Mouse (Mus musculus): ENCODE measurements around the gene Haspin.

The Haspin gene

GRCm38 (mm10) chr11:73146026-73146974 lies 8.2 kb upstream of the Haspin start:
- no peak for DNase-seq (ENCODE audit: low read depth, low spot score)

DNA sequence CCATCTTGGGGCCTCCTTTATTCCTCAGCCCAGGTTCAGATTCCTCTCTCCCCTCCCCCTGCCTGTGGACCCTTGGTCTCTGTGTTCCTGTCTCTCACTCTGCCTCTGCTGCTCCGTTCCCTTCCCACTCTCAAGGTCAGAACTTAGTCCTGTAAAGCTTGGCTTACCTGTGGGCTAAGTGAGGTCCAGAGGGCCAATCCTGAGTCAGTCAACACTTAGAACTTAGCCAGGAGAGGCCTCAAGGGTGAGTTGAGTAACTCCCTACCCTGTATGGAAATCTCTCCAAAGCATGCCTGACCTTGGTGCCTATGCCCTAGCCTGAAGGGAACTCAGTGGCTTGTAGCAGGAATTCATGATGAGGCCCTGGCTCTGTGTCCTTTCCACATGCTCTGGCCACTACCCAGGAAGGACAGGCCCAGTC lies 6.2 kb upstream of the Haspin start:
- no peak for DNase-seq (ENCODE audit: low read depth, low spot score)

DNA sequence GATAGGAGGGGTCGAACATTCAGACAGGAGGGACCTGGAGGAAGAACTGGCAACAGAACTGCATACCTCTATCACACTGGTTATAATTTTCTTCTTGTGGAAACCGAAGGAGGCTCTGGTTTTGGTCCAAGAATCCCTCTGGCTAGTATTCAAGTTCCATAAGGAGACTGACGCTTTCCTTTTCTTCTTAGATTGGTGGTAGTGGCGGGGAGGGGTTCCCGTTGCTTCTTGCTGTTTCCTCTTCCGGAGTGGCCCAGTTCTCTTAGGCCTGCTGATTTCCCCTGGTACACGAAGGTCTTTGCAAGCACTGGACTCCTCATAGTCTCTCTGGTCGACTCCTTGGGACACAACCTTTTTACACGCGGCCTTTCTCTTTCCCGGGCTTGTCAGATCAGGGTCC lies 978 bp downstream of the Haspin start:
- peak; percentile 64 for DNase-seq (ENCODE audit: low read depth, low spot score)

GRCm38 (mm10) chr11:73136587-73136986 lies 1.5 kb downstream of the Haspin start:
- DNase-seq (ENCODE audit: low read depth, low spot score) = no peak

DNA sequence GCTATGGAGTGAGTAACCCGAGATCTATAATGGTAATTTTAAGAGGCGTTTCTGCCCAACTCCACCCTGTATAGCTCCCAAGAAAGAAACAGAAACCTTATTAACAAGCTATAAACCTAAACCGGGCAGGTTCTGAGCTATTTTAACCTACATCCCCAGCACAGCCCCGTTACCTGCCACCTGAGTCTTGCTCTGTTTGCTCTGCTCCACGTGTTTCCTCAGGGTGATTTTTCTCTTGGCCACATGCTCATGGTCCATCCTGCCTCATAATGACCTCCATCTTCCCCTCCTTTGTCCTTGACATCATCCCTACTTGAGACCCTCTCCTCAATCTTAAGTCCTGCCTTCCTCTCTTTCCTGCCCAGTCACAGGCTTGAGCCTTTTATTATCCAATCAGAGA lies 3.9 kb downstream of the Haspin start:
- DNase-seq (ENCODE audit: low read depth, low spot score) = peak; percentile 32

- peak; percentile 63 for DNase-seq (ENCODE audit: low read depth, low spot score)
Measured at GRCm38 (mm10) chr11:73132999-73133398, 5.1 kb downstream of the Haspin start.

GRCm38 (mm10) chr11:73131020-73131419 lies 7.1 kb downstream of the Haspin start:
- peak; percentile 65 for DNase-seq (ENCODE audit: low read depth, low spot score)

DNA sequence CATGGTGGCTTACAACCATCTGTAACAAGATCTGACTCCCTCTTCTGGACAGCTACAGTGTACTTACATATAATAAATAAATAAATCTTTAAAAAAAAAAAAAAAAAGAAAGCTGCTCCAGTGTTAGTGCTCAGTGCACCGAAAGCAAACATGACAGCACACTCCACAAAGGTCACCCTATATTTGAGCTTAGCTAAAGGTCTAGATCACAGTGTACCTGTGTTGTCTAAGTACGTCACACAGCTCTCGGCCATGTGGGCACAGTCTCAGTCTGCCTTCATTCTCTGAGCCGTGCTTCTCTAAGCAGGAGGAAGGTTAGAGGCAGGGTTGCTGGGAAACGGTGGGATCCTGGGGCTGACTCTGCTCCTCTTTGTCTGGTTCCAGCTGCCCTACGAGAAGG lies 11.6 kb downstream of the Haspin start:
- no peak for DNase-seq (ENCODE audit: low read depth, low spot score)

- no peak for DNase-seq (ENCODE audit: low read depth, low spot score)
Measured at GRCm38 (mm10) chr11:73111414-73111813, 26.7 kb downstream of the Haspin start.

DNA sequence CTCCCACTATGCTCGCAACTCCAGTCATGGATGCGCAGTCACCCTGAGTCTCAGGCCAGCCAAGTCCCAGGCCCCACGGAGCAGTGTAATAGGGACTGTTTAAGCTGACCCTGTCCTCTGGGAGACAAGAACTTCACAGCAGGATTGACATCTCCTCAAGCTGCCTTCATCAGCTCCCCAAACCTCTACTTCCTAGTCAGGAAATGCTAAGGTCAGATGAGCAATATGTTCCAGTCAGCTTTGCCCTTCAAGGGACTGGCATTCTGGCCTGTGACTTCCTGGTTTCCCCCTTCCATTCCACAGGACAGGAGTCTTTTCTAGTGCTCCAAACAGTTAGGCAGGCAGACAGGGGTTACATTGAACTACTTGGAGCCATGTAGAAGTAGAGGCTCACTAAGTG lies 28.2 kb downstream of the Haspin start:
- no peak for DNase-seq (ENCODE audit: low read depth, low spot score)

DNA sequence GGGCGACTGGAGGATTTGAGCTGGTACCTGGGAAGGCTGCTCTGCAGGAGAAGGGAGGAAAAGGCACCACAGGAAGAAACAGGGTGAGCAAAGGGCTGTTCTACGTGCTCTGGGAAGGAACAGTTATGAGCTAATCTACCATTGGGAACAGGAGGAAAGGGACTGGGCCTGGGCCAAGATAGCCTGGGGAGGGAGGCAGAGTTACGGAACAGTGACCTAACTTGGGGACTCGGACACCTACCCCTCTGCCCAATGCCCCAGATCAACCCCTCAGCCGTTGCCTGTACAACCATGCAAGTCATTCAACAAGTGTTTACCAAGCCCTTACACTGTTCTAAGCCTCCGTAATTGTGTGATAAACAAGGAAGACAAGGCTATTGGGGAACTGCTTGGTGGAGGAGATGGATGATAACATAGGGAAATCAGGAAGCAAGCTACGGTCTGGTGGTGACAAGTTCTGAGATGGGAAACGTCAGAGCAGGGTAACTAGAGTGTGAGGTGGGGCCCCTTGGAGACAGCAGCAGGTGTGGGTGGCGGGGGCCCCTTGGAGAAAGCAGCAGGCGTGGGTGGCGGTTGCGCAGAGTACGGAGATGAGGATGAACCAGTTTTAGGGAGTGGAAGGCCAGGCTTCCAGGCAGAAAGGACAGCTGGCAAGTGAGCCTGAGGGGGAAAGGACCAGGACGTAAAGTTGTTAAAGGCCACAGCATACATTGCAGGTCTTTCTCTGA lies 29.0 kb downstream of the Haspin start:
- no peak for DNase-seq (ENCODE audit: low read depth, low spot score)

DNA sequence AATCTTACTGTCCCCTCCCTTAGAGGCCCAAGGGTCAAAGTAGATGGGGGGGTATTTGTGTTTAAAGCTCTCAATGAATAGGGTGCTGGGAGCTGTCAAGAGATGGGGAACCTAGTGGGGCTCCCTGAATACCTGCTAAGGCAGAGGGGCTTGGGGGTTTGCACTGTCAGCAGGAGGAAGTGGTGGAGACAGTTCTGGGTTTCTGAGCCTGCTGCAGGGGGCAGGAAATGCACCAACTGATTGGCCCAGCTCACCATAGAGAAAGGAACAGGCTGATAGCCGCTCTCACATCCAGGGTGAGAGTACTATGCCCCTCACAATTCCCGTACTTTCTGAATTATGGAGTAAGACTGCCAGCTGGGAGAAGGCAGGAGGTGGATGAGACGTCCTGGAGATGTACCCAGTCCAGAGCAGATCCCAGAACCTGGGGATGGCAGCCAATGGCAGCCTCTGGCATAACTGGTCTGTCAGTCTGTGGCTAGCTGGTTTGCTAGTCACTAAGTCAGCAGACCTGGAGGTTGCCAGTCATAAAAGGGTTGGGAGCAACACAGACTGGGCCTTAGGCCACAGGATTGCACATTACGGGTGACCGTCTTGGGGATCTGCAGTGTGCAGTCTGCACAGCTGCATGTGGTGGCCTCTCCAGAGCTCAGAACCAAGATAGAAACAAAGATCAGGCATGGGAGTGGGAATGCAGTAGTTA lies 29.7 kb downstream of the Haspin start:
- DNase-seq (ENCODE audit: low read depth, low spot score) = no peak

DNA sequence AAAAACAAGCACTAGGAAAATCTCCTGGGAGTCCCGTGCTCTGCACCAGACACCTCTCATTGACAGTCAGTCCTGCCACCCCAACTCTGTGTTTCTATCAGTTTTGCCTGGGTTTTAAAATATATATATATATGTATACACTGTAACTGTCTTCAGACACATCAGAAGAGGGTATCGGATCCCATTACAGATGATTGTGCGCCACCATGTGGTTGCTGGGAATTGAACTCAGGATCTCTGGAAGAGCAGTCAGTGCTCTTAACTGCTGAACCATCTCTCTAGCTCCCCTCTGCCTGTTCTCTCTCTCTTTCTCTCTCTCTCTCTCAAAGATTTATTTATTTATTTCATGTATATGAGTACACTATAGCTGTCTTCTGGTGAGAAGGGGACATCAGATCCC lies 30.7 kb downstream of the Haspin start:
- DNase-seq (ENCODE audit: low read depth, low spot score) = peak; percentile 29

- DNase-seq (ENCODE audit: low read depth, low spot score) = no peak
Measured at GRCm38 (mm10) chr11:73105246-73105645, 32.8 kb downstream of the Haspin start.

DNA sequence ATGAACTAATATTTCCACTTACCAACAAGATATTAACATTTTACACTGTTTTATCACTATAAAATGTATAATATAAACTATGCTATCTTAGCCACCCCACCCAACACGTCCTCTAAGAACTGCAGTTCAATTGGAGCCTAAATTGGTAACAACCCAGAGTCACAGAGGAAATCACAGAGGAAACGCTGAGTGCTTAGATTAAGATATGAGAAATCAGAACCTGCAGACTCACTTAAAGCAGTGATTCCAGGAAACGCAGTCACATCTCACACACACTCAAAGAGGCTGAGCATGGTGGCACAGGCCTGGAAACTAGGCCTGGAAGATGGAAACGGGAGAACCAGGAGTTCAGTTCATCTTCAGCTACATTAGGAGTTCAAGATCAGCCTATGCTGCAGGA lies 36.8 kb downstream of the Haspin start:
- DNase-seq (ENCODE audit: low read depth, low spot score) = no peak

- DNase-seq (ENCODE audit: low read depth, low spot score) = no peak
Measured at GRCm38 (mm10) chr11:73099976-73100750, 37.9 kb downstream of the Haspin start.

GRCm38 (mm10) chr11:73098860-73099259 lies 39.2 kb downstream of the Haspin start:
- DNase-seq (ENCODE audit: low read depth, low spot score) = peak; percentile 40

DNA sequence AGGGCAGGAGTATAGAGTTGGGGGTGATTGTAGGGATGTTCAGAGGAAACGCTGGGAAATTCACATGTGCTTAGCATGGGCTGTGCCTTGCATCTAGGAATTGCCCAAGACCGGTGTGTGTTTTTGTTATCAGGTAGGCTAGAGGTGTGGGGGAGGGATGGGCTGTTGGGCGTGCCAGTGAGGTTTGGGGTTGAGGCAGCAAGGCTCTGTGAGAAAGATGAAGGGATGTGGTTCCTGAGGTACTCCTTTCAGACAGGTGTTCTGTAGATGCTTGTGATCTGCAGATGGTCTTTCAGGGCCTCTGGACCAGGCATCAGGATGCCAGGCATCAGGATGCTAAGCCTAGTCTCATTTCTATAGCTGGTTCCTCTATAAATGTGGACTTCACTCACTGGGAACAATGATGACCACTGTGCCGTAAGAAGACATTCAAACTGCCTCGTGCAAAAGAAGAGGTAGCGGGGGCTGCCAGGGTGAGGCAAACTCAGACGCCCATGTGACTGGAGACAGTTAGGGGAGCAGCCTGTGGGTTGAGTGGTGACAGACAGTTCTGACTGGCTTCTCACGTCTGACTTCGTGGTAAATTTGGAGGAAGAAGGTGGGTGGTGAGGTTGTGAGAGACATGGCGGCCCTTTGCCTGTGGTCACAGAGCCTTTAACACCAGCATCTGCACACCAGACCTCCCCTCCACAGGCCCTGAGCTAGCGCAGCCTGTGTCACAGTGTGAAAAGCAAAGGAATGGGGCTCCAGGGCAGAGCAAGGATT lies 43.7 kb downstream of the Haspin start:
- no peak for DNase-seq (ENCODE audit: low read depth, low spot score)

- no peak for DNase-seq (ENCODE audit: low read depth, low spot score)
Measured at GRCm38 (mm10) chr11:73092877-73093276, 45.2 kb downstream of the Haspin start.

DNA sequence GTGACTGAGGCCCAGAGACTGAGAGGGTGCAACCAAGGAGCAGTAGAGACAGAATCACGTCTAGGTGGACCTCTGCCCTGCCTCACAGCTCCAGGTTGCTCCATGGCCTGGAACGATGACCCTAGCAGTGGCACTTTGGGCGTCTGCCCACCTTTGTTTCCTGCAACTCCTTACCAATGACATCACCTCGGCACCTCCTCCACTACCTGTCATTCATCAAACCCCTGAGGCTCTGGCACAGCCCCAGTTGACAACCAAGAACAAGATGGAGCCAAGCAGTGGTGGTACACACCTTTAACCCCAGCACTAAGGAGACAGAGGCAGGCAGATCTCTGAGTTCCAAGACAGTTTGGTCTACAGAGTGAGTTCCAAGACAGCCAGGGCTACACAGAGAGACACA lies 46.0 kb downstream of the Haspin start:
- DNase-seq (ENCODE audit: low read depth, low spot score) = no peak

- no peak for DNase-seq (ENCODE audit: low read depth, low spot score)
Measured at GRCm38 (mm10) chr11:73090826-73091225, 47.3 kb downstream of the Haspin start.

All from A20 (cell line).